Mouse (Mus musculus) brain, embryonic 14.5 days (tissue): ENCODE measurements around the gene Pigu.

ENCODE experiments used
- CTCF ChIP-seq: fragments of 200-500 bp; IDR thresholded peaks from 2 replicates; pipeline ENCODE4 v1.5.1; 2012; ENCODE audit warnings: inconsistent platforms, mild to moderate bottlenecking, moderate library complexity, borderline replicate concordance; ENCODE audit not compliant: insufficient read depth, insufficient read length; ENCODE audit errors: extremely low read depth
- POLR2A ChIP-seq: fragments of 200-500 bp; IDR thresholded peaks from 2 replicates; pipeline ENCODE4 v1.6.1; 2012; ENCODE audit warnings: mild to moderate bottlenecking, inconsistent platforms, borderline replicate concordance; ENCODE audit not compliant: poor library complexity, insufficient read depth, insufficient read length, severe bottlenecking; ENCODE audit errors: extremely low read depth

DNA sequence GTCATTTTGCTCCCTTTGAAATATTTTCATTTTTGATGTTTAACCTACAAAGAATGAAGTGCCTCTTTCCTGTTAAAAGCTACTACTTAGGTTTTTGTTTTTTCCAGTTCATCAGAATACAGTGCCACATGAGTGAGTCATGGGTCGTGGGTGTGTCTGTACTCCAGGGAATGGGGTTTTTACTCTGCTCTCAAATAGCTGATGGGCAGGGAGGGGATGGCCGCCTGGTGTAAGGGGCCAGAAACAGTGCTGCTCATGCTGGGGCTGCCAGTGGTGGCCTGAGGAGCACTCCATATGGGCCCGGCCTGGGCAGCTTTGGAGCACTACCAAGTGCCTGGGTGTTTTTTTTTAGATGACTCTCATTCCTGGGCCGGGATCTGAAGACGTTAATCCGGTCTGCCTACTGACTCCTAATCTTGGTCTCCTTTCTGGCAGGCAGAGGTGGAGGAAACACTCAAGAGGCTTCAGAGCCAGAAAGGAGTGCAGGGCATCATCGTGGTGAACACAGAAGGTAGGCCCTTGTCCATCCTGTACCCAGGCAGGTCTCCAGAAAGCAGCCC, 114.9 kb downstream of the Pigu start:
- no peak for TF ChIP-seq POLR2A
- no peak for TF ChIP-seq CTCF
